Mouse (Mus musculus): ENCODE data around the gene Car9. TPM values are rescaled to one million over a fixed set of nuclear protein-coding genes. Genes with fewer than 3 reads are reported as not detected.

The Car9 gene
- polyA plus RNA-seq, 1 experiment from 2014 or later: 0.19 TPM

GRCm38 (mm10) chr4:43511675-43512454 is 5.1 kb downstream of the Car9 start:
- Histone ChIP-seq H3K36me3 (no peaks in the 10 kb centered on the region), H3K9me3 (no peaks in the 10 kb centered on the region), H3K9ac (replicated peaks) (no peak overlapping the region), H3K27ac (no peak overlapping the region), H3K4me3 (replicated peaks) (no peak overlapping the region), H3K27me3 (peaks cover 26% of the 10 kb centered on the region), H3K4me2 (replicated peaks) (no peak overlapping the region), H3K4me1 (replicated peaks) (peaks cover 16% of the 10 kb centered on the region)
- no peak for ATAC-seq
- 82% methylated on average over 19 of the region's 19 CpGs for WGBS

GRCm38 (mm10) chr4:43512653-43513052 is 5.9 kb downstream of the Car9 start:
- Histone ChIP-seq H3K4me1 (replicated peaks) (peaks cover 16% of the 10 kb centered on the region), H3K4me2 (replicated peaks) (no peak overlapping the region)
- 71% methylated on average over 7 of the region's 7 CpGs for WGBS

DNA sequence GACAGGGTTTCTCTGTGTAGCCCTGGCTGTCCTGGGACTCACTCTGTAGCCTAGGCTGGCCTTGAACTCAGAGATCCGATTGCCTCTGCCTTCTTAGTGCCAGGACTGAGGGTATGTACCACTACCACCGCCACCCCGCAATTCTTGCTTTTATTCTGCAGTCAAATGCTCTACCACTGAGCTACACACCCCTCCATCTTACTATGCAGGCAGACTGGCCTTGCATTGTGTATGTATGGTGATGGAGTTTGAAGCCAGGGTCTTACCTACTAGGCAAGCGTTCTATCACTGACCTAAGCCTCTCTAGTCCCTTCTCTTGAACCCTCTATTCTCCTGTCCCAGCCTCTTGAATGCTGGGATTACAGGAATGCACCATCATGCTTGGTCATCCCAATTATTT is 6.5 kb downstream of the Car9 start:
- Histone ChIP-seq H3K36me3 (no peaks in the 10 kb centered on the region), H3K27ac (no peak overlapping the region), H3K4me3 (replicated peaks) (no peak overlapping the region), H3K27me3 (peaks cover 12% of the 10 kb centered on the region), H3K9ac (replicated peaks) (no peak overlapping the region), H3K9me3 (no peaks in the 10 kb centered on the region), H3K4me1 (replicated peaks) (peaks cover 11% of the 10 kb centered on the region), H3K4me2 (replicated peaks) (no peak overlapping the region)
- ATAC-seq: no peak
- 83% methylated on average over 4 of the region's 4 CpGs for WGBS

More at GRCm38 (mm10) chr4:43512653-43513052, 5.9 kb downstream of the Car9 start:
- H3K9ac ChIP-seq (replicated peaks): no peak overlapping the region
- H3K27me3 ChIP-seq: peaks cover 19% of the 10 kb centered on the region
- H3K9me3 ChIP-seq: no peaks in the 10 kb centered on the region
- H3K4me3 ChIP-seq (replicated peaks): no peak overlapping the region
- H3K36me3 ChIP-seq: no peaks in the 10 kb centered on the region
- ATAC-seq: no peak
- no peak overlapping the region for H3K27ac ChIP-seq

DNA sequence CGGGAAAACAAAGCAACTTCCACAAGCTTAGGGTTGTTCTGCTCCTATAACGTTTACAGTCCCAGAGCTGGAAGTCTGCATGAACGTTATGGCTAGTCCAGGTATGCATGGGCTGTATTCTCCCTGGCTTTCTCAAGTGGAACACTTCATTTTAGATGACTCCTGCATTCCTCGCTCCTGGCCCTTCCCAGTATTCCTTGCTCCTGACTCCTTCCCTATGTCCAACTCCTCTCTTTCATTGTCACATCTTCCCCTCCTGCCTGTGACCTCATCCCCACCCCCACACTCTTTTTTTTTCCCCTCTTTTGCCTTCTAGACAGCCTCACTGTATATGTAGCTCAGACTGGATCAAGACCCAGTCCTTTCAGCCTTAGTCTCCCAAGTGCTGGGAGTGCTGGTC is 7.0 kb downstream of the Car9 start:
- H3K27ac ChIP-seq: no peak overlapping the region
- no peak overlapping the region for H3K9ac ChIP-seq (replicated peaks)
- H3K4me3 ChIP-seq (replicated peaks): no peak overlapping the region
- H3K36me3 ChIP-seq: no peaks in the 10 kb centered on the region
- no peak for ATAC-seq
- peaks cover 9% of the 10 kb centered on the region for H3K27me3 ChIP-seq
- H3K4me2 ChIP-seq (replicated peaks): no peak overlapping the region
- H3K9me3 ChIP-seq: no peaks in the 10 kb centered on the region
- WGBS: 76% methylated on average over 4 of the region's 4 CpGs
- H3K4me1 ChIP-seq (replicated peaks): peaks cover 8% of the 10 kb centered on the region

GRCm38 (mm10) chr4:43515764-43516708 is 9.3 kb downstream of the Car9 start:
- 72% methylated on average over 11 of the region's 11 CpGs for WGBS
- no peak overlapping the region for H3K27ac ChIP-seq
- peaks cover 14% of the 10 kb centered on the region for H3K27me3 ChIP-seq
- H3K9ac ChIP-seq (replicated peaks): no peak overlapping the region
- no peak for ATAC-seq
- no peak overlapping the region for H3K4me2 ChIP-seq (replicated peaks)
- H3K9me3 ChIP-seq: no peaks in the 10 kb centered on the region
- H3K36me3 ChIP-seq: no peaks in the 10 kb centered on the region
- no peak overlapping the region for H3K4me3 ChIP-seq (replicated peaks)
- H3K4me1 ChIP-seq (replicated peaks): peaks cover 14% of the 10 kb centered on the region

DNA sequence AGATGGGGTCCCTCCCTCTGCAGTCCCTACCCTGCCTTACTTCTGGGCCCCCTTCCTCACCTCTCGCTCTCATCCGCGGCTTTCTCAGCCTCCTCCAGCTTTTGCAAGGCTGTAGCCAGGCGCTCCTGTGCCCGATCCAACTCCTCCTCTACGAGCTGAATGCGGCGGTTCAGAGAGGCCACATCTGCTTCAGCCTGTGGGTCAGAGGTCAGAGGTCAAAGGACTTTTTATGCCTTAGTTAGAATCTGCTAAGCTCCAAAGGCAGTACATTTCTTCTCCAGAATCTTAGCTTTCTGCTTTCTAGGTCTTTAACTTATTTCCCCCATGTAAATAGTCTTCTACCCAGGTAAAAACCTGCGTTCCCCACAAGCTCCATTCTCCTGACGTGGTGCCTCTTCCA is 12.8 kb downstream of the Car9 start:
- ATAC-seq: no peak
- H3K9ac ChIP-seq (replicated peaks): no peak overlapping the region
- H3K4me2 ChIP-seq (replicated peaks): peak overlapping the region; percentile 40
- WGBS: 14% methylated on average over 10 of the region's 10 CpGs
- H3K27me3 ChIP-seq: peaks cover 48% of the 10 kb centered on the region
- no peaks in the 10 kb centered on the region for H3K9me3 ChIP-seq
- H3K4me1 ChIP-seq (replicated peaks): peaks cover 30% of the 10 kb centered on the region
- H3K4me3 ChIP-seq (replicated peaks): no peak overlapping the region
- no peak overlapping the region for H3K27ac ChIP-seq
- no peaks in the 10 kb centered on the region for H3K36me3 ChIP-seq

GRCm38 (mm10) chr4:43519956-43520355 is 13.2 kb downstream of the Car9 start:
- H3K4me3 ChIP-seq (replicated peaks): no peak overlapping the region
- no peaks in the 10 kb centered on the region for H3K9me3 ChIP-seq
- ATAC-seq: peak; percentile 77
- H3K36me3 ChIP-seq: no peaks in the 10 kb centered on the region
- no peak overlapping the region for H3K27ac ChIP-seq
- H3K9ac ChIP-seq (replicated peaks): no peak overlapping the region
- peaks cover 30% of the 10 kb centered on the region for H3K4me1 ChIP-seq (replicated peaks)
- H3K27me3 ChIP-seq: peaks cover 52% of the 10 kb centered on the region
- 16% methylated on average over 6 of the region's 6 CpGs for WGBS
- peak overlapping the region; percentile 40 for H3K4me2 ChIP-seq (replicated peaks)

DNA sequence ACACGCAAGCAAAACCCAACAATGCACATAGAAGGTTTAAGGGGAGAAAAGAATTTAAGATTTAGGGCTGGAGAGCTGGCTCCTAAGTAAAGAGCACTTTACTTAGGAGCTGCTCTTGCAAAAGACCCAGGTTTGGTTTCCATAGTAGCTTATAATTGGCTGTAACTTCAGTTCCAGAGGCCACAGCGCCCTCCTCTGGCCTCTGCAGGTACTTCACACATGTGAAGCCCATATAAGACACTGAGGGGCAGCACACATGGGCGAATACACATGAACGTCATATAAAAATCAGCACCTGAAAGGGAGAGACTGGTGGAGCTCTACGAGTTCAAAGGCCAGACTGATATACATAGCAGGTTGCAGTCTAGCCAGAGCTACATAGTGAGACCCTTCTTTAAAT is 21.1 kb downstream of the Car9 start:
- Histone ChIP-seq H3K4me3 (replicated peaks) (no peak overlapping the region), H3K9ac (replicated peaks) (no peak overlapping the region), H3K27ac (no peak overlapping the region), H3K4me1 (replicated peaks) (peaks cover 16% of the 10 kb centered on the region), H3K9me3 (no peaks in the 10 kb centered on the region), H3K4me2 (replicated peaks) (no peak overlapping the region), H3K27me3 (peaks cover 36% of the 10 kb centered on the region), H3K36me3 (peaks cover 21% of the 10 kb centered on the region)
- no peak for ATAC-seq
- 64% methylated on average over 5 of the region's 5 CpGs for WGBS

DNA sequence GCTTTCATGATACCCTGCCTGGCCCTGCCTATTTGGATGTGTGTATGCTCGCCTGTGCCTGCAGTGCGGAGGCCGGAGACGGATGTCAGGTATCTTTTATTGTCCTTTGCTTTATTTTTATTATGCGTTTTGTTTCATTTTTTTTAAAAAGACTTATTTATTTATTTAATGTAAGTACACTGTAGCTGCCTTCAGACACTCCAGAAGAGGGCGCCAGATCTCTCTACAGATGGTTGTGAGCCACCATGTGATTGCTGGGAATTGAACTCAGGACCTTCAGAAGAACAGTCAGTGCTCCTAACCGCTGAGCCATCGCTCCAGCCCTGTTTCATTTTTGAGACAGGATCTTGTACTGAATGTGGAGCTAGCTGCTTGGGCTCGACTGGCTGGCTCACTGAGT is 21.7 kb downstream of the Car9 start:
- no peak overlapping the region for H3K9ac ChIP-seq (replicated peaks)
- H3K36me3 ChIP-seq: peaks cover 27% of the 10 kb centered on the region
- WGBS: 76% methylated on average over 9 of the region's 9 CpGs
- no peak overlapping the region for H3K27ac ChIP-seq
- H3K27me3 ChIP-seq: peaks cover 30% of the 10 kb centered on the region
- no peaks in the 10 kb centered on the region for H3K9me3 ChIP-seq
- no peak overlapping the region for H3K4me2 ChIP-seq (replicated peaks)
- no peak overlapping the region for H3K4me3 ChIP-seq (replicated peaks)
- H3K4me1 ChIP-seq (replicated peaks): peaks cover 10% of the 10 kb centered on the region
- ATAC-seq: no peak

- no peak overlapping the region for H3K9ac ChIP-seq (replicated peaks)
- no peak overlapping the region for H3K4me2 ChIP-seq (replicated peaks)
- no peaks in the 10 kb centered on the region for H3K9me3 ChIP-seq
- no peak overlapping the region for H3K4me3 ChIP-seq (replicated peaks)
- no peaks in the 10 kb centered on the region for H3K4me1 ChIP-seq (replicated peaks)
- peaks cover 42% of the 10 kb centered on the region for H3K36me3 ChIP-seq
- H3K27ac ChIP-seq: no peak overlapping the region
- no peak for ATAC-seq
- H3K27me3 ChIP-seq: peaks cover 14% of the 10 kb centered on the region
- WGBS: 79% methylated on average over 8 of the region's 8 CpGs
These were observed 23.3 kb downstream of the Car9 start for GRCm38 (mm10) chr4:43530081-43530501.

DNA sequence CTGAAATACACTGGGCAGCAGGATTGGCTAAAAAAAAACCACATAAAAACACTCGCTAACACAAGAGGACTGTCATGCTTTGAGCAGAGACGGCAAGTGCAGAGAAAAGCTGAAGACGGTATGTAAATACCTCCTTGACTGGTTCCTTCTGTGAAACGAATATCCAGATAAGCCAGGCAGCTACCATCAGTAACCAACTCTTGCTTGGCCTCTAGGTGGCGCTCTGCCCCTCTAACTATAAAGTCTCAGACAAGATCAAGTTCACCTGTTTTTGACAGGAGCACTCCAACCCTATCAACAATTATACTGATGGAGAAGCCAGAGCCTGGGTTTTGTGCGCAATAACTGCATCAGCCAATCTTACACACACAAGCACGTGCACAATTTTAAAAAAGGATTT is 23.8 kb downstream of the Car9 start:
- no peaks in the 10 kb centered on the region for H3K4me1 ChIP-seq (replicated peaks)
- H3K36me3 ChIP-seq: peaks cover 47% of the 10 kb centered on the region
- no peak overlapping the region for H3K4me2 ChIP-seq (replicated peaks)
- 26% methylated on average over 7 of the region's 7 CpGs for WGBS
- peaks cover 9% of the 10 kb centered on the region for H3K27me3 ChIP-seq
- no peaks in the 10 kb centered on the region for H3K9me3 ChIP-seq
- H3K4me3 ChIP-seq (replicated peaks): no peak overlapping the region
- ATAC-seq: no peak
- no peak overlapping the region for H3K9ac ChIP-seq (replicated peaks)
- no peak overlapping the region for H3K27ac ChIP-seq

DNA sequence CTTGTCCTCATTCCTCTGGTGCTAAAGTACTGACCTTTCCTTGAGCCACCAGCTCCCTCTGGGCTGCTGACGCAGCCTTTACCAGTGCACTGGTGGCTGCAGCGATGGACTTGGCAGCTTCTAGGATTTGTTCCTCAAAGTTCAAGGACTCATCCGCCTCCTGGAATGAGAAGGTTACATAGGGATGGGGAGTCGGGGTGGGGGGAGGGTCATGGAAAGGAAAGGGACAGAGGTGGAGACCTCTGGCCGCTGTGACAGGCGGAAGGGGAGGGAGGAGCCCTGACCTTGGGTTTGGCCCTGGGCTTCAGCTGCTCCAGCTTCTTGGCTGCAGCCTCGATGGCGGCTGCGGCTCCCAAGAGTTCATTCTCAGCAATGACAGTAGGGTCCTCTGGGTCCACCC is 26.5 kb downstream of the Car9 start:
- H3K9ac ChIP-seq (replicated peaks): no peak overlapping the region
- no peaks in the 10 kb centered on the region for H3K4me1 ChIP-seq (replicated peaks)
- no peak overlapping the region for H3K4me3 ChIP-seq (replicated peaks)
- H3K27ac ChIP-seq: no peak overlapping the region
- no peak overlapping the region for H3K4me2 ChIP-seq (replicated peaks)
- H3K36me3 ChIP-seq: peaks cover 73% of the 10 kb centered on the region
- no peaks in the 10 kb centered on the region for H3K9me3 ChIP-seq
- no peak for ATAC-seq
- H3K27me3 ChIP-seq: no peaks in the 10 kb centered on the region
- 86% methylated on average over 9 of the region's 9 CpGs for WGBS

Measured in midbrain, embryonic 13.5 days (tissue).